10 mouse cellular contexts compared by ENCODE assay signal in genomic region chr12:111271406-111271805, GRCm38 (mm10). TPM values are rescaled to one million over a fixed set of nuclear protein-coding genes. Genes with fewer than 3 reads are reported as not detected.
A peak's percentile ranks its signal among the peaks of the same experiment; 100 is the strongest.
DNase-seq lines count a peak whose midpoint lies in the region; ATAC-seq lines count a peak whose summit lies in the region.
"Had no signal": no experiment of that assay in that cellular context is flagged by ENCODE, and none has a peak within 500 bp of the region (broad histone marks: within the 10 kb centered on the region; RNA-seq: fewer than 3 reads in every experiment).

No protein-coding gene starts in this region.

- no peak for DNase-seq in heart, embryonic 10.5 days (ENCODE audit: low spot score)
- no peak for DNase-seq in heart, postnatal 4 days
- no peak for DNase-seq in liver, embryonic 11.5 days (ENCODE audit: low spot score)
- DNase-seq in liver = no peak
- DNase-seq in embryonic facial prominence, embryonic 14.5 days (ENCODE audit: low spot score) = no peak
- no peak for DNase-seq in left cerebral cortex, postnatal 36 days (ENCODE audit: low spot score in 2 of 2)
- no peak for DNase-seq in cerebellum, postnatal 14 days
- DNase-seq: cerebellum, postnatal 36 days had no signal

- no peaks in the 10 kb centered on the region for H3K9me3 ChIP-seq in heart, embryonic 10.5 days
- no peaks in the 10 kb centered on the region for H3K9me3 ChIP-seq in liver, embryonic 11.5 days (ENCODE audit: control insufficient read depth, low read length)
- H3K9me3 ChIP-seq in embryonic facial prominence, embryonic 14.5 days (ENCODE audit: control insufficient read depth, low read length) = no peaks in the 10 kb centered on the region
- H3K9me3 ChIP-seq in liver, embryonic 15.5 days (replicated peaks) = no peaks in the 10 kb centered on the region

- no peaks in the 10 kb centered on the region for H3K36me3 ChIP-seq in heart, embryonic 10.5 days
- H3K36me3 ChIP-seq in liver, embryonic 11.5 days (ENCODE audit: control insufficient read depth, insufficient read depth, low read length) = no peaks in the 10 kb centered on the region
- H3K36me3 ChIP-seq in embryonic facial prominence, embryonic 14.5 days (ENCODE audit: control insufficient read depth, insufficient read depth, low read length) = no peaks in the 10 kb centered on the region
- H3K36me3 ChIP-seq in liver, embryonic 15.5 days (replicated peaks) = no peaks in the 10 kb centered on the region

- no peak for ATAC-seq in liver, embryonic 11.5 days (replicated peaks; ENCODE audit: low FRiP score)
- ATAC-seq in embryonic facial prominence, embryonic 14.5 days (ENCODE audit: low read depth) = no peak
- no peak for ATAC-seq in liver, embryonic 15.5 days (ENCODE audit: insufficient read depth)

- H3K4me3 ChIP-seq in heart, embryonic 10.5 days = peak overlapping the region; percentile 33; the same call in 1 of the 2 replicates
- H3K4me3 ChIP-seq in liver, embryonic 11.5 days (ENCODE audit: low read depth, low read length) = 0 out of 2 replicates have a peak overlapping the region, but pooled peaks have one; percentile 13
- H3K4me3 ChIP-seq in embryonic facial prominence, embryonic 14.5 days (ENCODE audit: low read depth, low read length) = peak overlapping the region; percentile 23
- H3K4me3 ChIP-seq in liver, embryonic 15.5 days (replicated peaks) = peak overlapping the region; percentile 14

- WGBS in heart, embryonic 10.5 days = 6% methylated on average over 28 of the region's 28 CpGs
- 5% methylated on average over 28 of the region's 28 CpGs for WGBS in liver, embryonic 11.5 days
- WGBS in embryonic facial prominence, embryonic 14.5 days = 11% methylated on average over 17 of the region's 28 CpGs
- WGBS in liver, embryonic 15.5 days (ENCODE audit: insufficient replicate concordance) = 6% methylated on average over 28 of the region's 28 CpGs

- H3K9ac ChIP-seq in liver, embryonic 11.5 days (ENCODE audit: low read depth, low read length) = no peak overlapping the region
- H3K9ac ChIP-seq in embryonic facial prominence, embryonic 14.5 days (ENCODE audit: low read depth, low read length) = 0 out of 2 replicates have a peak overlapping the region, but pooled peaks have one; percentile 8
- H3K9ac ChIP-seq in liver, embryonic 15.5 days = no peak overlapping the region

- intact Hi-C loops in left cerebral cortex, postnatal 36 days (cut with DNase I) = no loop called here

- no peak overlapping the region for H3K27ac ChIP-seq in heart, embryonic 10.5 days
- H3K27ac ChIP-seq in liver, embryonic 11.5 days (ENCODE audit: low read depth, low read length) = no peak overlapping the region
- no peak overlapping the region for H3K27ac ChIP-seq in embryonic facial prominence, embryonic 14.5 days (replicated peaks; ENCODE audit: low read depth, low read length)
- no peak overlapping the region for H3K27ac ChIP-seq in liver, embryonic 15.5 days (replicated peaks)

- peaks cover 51% of the 10 kb centered on the region for H3K4me1 ChIP-seq in heart, embryonic 10.5 days
- peaks cover 39% of the 10 kb centered on the region for H3K4me1 ChIP-seq in liver, embryonic 11.5 days (replicated peaks; ENCODE audit: control insufficient read depth, insufficient read depth, low read length)
- peaks cover 13% of the 10 kb centered on the region for H3K4me1 ChIP-seq in embryonic facial prominence, embryonic 14.5 days (ENCODE audit: control insufficient read depth, insufficient read depth, low read length)
- H3K4me1 ChIP-seq in liver, embryonic 15.5 days (replicated peaks) = peaks cover 80% of the 10 kb centered on the region

- peaks cover 86% of the 10 kb centered on the region for H3K27me3 ChIP-seq in heart, embryonic 10.5 days (ENCODE audit: insufficient read depth, poor library complexity, severe bottlenecking)
- H3K27me3 ChIP-seq in liver, embryonic 11.5 days (replicated peaks; ENCODE audit: control insufficient read depth, insufficient read depth, low read length) = peaks cover 74% of the 10 kb centered on the region
- H3K27me3 ChIP-seq in embryonic facial prominence, embryonic 14.5 days (replicated peaks; ENCODE audit: control insufficient read depth, insufficient read depth, low read length) = peaks cover 67% of the 10 kb centered on the region
- peaks cover 75% of the 10 kb centered on the region for H3K27me3 ChIP-seq in liver, embryonic 15.5 days

- H3K4me2 ChIP-seq in liver, embryonic 11.5 days = peak overlapping the region; percentile 38
- peak overlapping the region; percentile 29 for H3K4me2 ChIP-seq in embryonic facial prominence, embryonic 14.5 days (ENCODE audit: low read depth, low read length)
- H3K4me2 ChIP-seq in liver, embryonic 15.5 days = peak overlapping the region; percentile 29; the same call in 1 of the 2 replicates

RNA-seq across cellular contexts. Expression of gene Amn, which starts 0.5 kb away (rescaled TPM):
- 2.7 and 3.2 TPM in 2 replicates for polyA plus RNA-seq in heart, embryonic 10.5 days (2016; fragmentation: Nextera tagmentation; extraction: Ambion mirVana)
- total RNA-seq in heart, postnatal 4 days (2021) = under 1 TPM in 1 of 2 experiments, not detected in 1; 0.43 TPM
- 1.0 and 1.7 TPM in 2 replicates for polyA plus RNA-seq in liver, embryonic 11.5 days (2014; fragmentation: Nextera tagmentation; extraction: Ambion mirVana)
- 0.34 and 0.50 TPM in 2 replicates for polyA plus RNA-seq in embryonic facial prominence, embryonic 14.5 days (2014; fragmentation: Nextera tagmentation; extraction: Ambion mirVana)
- 1.3 and 1.7 TPM in 2 replicates for polyA plus RNA-seq in liver, embryonic 15.5 days (2015; fragmentation: Nextera tagmentation; extraction: Ambion mirVana)
- total RNA-seq in left cerebral cortex, postnatal 36 days (2021) = 10 to 100 TPM in 1 of 2 experiments, 1 to 10 TPM in 1; 8.4 to 14.9 TPM
- polyA plus RNA-seq: forebrain, embryonic 11.5 days had no signal
